Mouse (Mus musculus): ENCODE measurements around the gene Clrn1. TPM values are rescaled to one million over a fixed set of nuclear protein-coding genes. Genes with fewer than 3 reads are reported as not detected.

Gene Clrn1
- polyA plus RNA-seq, 1 experiment from 2014 or later: not detected

GRCm38 (mm10) chr3:58798245-58798644, 86.9 kb downstream of the Clrn1 start:
- WGBS: 81% methylated on average over 8 of the region's 8 CpGs
- no peak overlapping the region for H3K4me2 ChIP-seq (replicated peaks; ENCODE audit: low read depth, low read length)
- H3K4me1 ChIP-seq (ENCODE audit: control insufficient read depth, insufficient read depth, low read length): no peaks in the 10 kb centered on the region
- ATAC-seq (ENCODE audit: insufficient number of reproducible peaks, insufficient read depth, low FRiP score, low read depth): no peak
- H3K27ac ChIP-seq (ENCODE audit: low read length): no peak overlapping the region
- H3K4me3 ChIP-seq (ENCODE audit: low read depth, low read length): no peak overlapping the region
- H3K27me3 ChIP-seq (ENCODE audit: control insufficient read depth, insufficient read depth, low read length): no peaks in the 10 kb centered on the region
- no peaks in the 10 kb centered on the region for H3K36me3 ChIP-seq (ENCODE audit: control insufficient read depth, insufficient read depth, low read length)
- no peak overlapping the region for H3K9ac ChIP-seq (replicated peaks; ENCODE audit: low read depth, low read length)
- H3K9me3 ChIP-seq (ENCODE audit: control insufficient read depth, low read depth, low read length): no peaks in the 10 kb centered on the region

Other genes starting within 250 kb of the Clrn1 start
- not detected in 2 replicates for gene Erich6, start 248.1 kb downstream of the Clrn1 start, polyA plus RNA-seq (2014; fragmentation: Nextera tagmentation; extraction: Ambion mirVana)
- 5.5 and 5.9 TPM in 2 replicates for gene Siah2, start 192.9 kb downstream of the Clrn1 start, polyA plus RNA-seq (2014; fragmentation: Nextera tagmentation; extraction: Ambion mirVana)
- gene Mindy4b-ps, start 63.0 kb downstream of the Clrn1 start, polyA plus RNA-seq (2014; fragmentation: Nextera tagmentation; extraction: Ambion mirVana): not detected in 2 replicates
- gene Med12l, start 120.5 kb upstream of the Clrn1 start, polyA plus RNA-seq (2014; fragmentation: Nextera tagmentation; extraction: Ambion mirVana): 2.1 and 2.2 TPM in 2 replicates
- 0.77 and 1.3 TPM in 2 replicates for gene Gpr171, start 216.5 kb upstream of the Clrn1 start, polyA plus RNA-seq (2014; fragmentation: Nextera tagmentation; extraction: Ambion mirVana)